Mouse (Mus musculus) stomach, postnatal 0 days (tissue): Measurements from ENCODE around the gene Nckap5.

Experiments used
- CTCF ChIP-seq: IDR thresholded peaks from 2 replicates; pipeline ENCODE4 v1.5.1; 2016; ENCODE audit warnings: antibody characterized with exemption, low read depth, mild to moderate bottlenecking, moderate library complexity
- EP300 ChIP-seq: optimal IDR thresholded peaks from 2 replicates; pipeline ENCODE3; 2016; ENCODE audit warnings: antibody characterized with exemption

- TF ChIP-seq CTCF = no peak
- no peak for TF ChIP-seq EP300
These were observed 392.5 kb downstream of the Nckap5 start for GRCm38 (mm10) chr1:126438000-126438572.
